Mouse (Mus musculus): ENCODE results near the gene Spag9.
A peak's percentile ranks its signal among the peaks of the same experiment; 100 is the strongest.

- TF ChIP-seq CTCF (IDR thresholded peaks at IDR 0.05; ENCODE audit: low read depth, low read length) (peak; percentile 76), POLR2A (IDR thresholded peaks at IDR 0.05; ENCODE audit: insufficient read depth, low read length) (no peak)
Observed at GRCm38 (mm10) chr11:94127966-94128365, 132.1 kb downstream of the Spag9 start.

All from ES-Bruce4 (cell line).